Mouse (Mus musculus): ENCODE results near the gene Gm42688.

DNA sequence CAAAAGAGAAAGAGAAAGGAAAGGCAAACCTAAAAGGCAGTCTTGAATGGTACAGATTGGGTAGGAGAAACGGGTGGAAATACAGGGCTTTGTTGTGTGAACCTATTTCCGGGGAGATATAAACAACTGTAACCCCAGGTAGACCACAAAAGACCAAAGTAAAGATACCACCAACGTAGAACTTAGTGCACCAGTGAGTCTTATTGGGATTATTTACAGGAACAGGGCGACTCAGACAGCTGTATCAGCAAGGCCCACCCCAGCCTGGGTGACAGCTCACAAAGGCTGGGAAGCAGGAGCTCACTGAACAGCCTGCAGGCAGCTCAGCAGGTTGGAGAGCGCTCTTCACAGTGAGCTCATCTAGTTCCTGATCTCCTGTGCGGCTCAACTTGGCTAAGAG lies 5.4 kb upstream of the Gm42688 start:
- no peak for TF ChIP-seq CTCF (IDR thresholded peaks at IDR 0.05; ENCODE audit: insufficient read depth, low read depth, low read length)
- TF ChIP-seq POLR2A (IDR thresholded peaks at IDR 0.05; ENCODE audit: insufficient read depth, low read depth, low read length), result no peak
